Mouse (Mus musculus) CD8-positive naive resting alpha-beta T cell, adult 2 months (primary cell): Measurements from ENCODE around the gene Gm3045.

ENCODE experiments used
- DNase-seq, 2 experiments: peaks; one replicate each; pipeline ENCODE4 v3.0.0; 2022; ENCODE audit warnings: low read depth in 2 of 2, low spot score in 2 of 2

Gene Gm3045

DNA sequence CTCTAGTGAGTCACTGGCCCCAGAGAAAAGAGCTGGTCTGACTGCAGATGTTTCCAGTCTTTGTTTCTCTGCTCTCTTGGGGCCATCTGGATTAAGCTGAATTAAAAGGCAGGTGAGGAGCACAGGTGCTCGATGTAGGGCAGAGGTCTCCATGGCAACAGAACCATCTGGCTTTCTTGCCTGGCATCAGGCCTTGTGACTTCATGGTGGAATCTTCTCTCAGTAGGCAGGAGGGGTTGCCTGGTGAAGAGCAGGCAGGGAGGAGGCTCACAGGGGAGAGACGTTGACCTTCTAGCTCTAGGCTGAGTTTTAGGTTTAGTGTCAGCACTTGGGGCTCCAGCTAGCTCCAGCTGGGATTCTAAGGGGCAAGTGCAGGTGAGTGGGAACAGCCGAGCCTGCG lies at the start of gene Gm3045:
Gene Gm3045 (plus strand): TSS at position 230 of the 400 bp plus-strand sequence.
- no peak for DNase-seq

DNA sequence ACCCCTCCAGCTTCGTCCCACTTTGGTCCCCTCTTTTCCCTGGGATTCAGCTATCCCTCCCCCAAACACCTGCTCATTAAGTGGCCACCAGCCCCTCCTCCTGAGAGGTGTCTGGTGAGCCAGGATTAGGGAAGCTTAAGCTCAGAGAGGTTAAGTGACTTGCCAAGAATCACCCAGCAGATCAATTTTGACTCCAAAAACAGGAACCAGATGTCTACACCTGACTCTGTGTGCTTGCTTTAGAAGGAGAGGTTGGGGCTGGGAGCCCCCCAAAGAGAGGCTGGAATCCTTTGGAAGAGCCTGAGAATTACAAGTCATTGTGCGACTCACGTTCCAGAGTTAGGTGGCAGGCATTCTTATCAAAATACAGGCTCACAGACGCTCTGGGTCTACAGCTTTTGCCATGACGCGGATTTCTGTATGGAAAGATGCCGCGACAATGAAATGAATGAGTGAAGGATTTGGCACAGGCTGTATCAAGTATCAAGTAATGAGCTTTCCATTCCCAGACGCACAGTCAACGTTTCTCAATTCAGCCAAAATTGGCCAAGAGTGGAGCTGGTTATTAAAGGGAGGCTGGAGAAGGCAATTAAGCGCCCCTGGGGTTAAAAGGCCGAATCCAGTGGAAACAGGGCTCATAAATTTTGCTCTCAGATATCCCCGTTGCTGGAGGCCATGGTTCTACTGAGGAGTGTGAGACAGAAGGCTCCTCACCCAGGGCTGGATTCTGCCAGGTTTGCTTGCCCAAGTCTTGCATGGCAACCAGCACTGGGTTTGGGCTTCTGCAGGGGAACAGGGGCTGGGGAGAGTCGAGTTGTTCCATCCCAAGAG lies 45.3 kb upstream of the Gm3045 start:
- no peak for DNase-seq

DNA sequence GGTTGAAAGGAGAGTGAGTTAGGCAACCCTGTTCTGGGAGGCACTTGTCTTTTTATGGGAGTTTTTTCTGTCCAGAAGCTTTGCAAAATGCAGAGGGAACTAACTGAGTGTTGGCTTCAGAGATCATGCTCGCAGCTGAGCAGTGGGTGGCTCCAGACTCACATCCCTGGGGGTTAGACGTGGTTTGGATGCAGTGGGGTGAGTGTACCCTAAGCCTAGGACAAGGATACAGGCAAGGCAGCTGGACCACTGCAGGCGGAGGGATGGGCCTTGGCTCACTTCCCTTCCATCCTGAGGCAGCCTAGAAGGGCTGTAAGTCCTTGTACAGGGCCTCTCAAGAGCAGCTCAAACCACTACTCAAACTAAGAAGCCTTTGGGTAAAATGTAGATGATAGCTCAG lies 43.0 kb upstream of the Gm3045 start:
- no peak for DNase-seq

DNA sequence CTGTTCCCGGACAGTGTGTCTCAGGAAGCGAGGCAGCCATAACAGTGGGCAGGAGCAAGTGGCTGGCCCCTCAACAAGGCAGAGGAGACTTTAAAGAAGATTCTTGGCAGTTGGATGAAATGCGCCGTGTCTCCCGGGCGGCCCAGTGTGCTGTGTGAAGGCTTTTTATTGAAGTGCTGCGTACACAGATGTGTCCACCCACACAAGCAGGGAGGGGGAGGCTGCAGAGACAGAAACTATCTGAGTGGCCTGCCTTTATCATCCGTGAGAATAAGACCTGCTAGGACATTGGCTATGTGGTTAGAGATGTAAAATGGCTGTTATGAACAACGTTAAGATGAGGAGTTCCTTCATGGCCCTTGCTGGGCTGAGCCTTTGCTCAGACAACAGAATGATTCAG lies 40.0 kb upstream of the Gm3045 start:
- no peak for DNase-seq

DNA sequence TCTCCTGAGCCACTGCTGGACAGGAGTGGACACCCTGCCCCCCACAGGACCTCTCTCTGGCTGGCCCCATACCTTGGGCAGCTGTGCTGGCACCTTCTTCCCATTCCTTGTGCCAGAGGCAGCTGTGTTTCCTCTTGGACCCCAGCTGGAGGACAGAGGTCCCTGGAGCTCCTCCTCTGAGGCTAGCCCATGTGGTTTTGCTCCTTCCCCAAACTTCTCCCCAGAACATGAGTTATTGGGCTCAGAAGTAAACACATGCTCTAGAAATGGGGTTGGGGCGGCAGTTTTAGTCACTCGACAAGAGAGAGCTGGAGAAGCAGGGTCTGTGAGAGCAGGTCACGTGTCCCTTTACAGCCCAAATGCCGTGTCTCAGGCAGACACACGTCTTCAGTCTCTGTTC lies 39.0 kb upstream of the Gm3045 start:
- DNase-seq, result no peak

DNA sequence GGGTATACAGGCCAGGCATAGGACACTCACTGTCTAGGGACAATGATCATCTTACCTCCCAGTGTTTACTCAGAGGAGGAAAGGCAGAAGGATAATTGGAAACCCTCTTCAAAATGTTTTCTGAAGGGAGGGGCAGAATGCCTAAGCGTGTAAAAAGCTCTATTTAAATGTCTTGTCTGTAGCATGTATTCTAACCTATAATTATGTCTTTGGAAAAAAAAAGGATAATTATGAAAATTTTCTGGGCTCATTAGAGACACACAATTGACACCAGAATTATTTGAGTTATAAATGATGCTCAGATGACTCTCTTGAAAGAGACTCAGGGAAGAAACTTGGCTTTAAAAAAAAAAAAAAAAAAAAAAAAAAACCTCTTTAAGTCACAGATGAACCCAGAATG lies 38.4 kb upstream of the Gm3045 start:
- no peak for DNase-seq

DNA sequence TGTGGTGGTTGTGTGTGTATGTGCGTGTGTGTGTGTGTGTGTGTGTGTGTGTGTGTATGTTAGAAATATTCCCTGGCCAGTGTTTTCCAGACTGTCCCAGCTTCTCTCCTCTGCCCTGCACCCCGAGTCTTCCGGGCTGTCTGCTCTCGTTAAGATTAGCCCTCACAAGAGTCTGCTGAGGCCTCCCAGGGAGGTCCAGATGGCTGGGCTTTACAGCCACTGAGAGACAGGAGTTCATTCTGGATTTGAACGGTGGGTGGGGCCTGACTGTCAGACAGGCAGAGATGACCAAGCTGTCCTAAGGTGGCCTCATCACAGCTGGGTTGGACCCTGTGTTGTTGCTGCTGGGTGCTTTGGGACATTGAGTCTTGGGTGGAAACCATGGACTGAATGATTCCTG lies 28.8 kb upstream of the Gm3045 start:
- no peak for DNase-seq

DNA sequence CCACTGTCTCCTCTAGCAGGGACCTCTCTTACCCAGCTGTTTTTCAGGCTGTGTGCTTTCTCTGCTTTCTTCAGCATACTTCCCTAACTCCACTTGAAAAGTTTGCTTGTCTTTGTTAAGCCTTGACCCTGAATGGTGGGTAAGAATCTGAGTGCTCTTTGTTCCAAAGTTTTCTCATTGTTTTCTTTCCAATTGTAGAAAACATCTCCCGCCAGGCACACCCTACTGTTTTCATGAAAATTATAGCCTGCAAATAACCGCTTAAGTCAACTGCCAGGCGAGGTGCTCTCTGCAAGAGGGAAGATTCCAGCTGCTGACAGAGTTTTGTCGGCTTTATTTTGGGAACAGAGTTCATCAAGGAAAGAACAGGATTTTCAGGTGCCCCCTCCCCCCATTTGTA lies 25.2 kb upstream of the Gm3045 start:
- no peak for DNase-seq

DNA sequence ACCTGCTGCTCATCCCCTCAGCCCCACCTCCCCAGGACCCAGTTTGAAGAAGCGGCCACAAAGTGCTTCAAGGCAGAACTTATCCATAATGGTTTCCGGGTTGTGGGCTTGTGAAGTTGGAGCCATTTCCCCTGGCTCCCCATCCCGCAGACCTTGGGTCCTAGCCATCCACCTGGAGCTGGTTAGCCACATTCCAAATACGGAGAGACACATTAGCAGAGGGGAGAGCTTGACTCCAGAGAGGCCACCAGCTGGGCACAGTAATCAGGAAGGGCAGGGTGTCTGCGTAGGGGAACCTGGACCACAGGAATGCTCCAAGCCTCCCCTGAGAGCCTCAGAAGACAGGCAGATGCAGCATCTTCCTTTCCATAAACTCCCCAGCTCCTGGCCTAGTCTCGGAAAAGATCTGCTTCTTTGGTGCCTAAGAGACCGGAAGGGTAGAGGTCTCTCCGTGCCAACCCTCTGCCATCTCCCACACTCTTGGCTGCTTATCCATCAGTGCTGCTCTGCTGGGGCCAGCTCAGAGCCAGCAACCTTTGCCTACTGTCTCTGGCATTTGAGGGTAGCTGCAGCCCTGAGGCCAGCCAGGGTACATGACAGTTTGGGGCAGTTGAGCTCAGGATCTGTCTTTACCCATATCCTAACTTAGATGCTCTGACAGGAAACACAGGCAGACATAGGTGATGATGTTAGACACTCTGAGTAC lies 22.9 kb upstream of the Gm3045 start:
- DNase-seq, result no peak

DNA sequence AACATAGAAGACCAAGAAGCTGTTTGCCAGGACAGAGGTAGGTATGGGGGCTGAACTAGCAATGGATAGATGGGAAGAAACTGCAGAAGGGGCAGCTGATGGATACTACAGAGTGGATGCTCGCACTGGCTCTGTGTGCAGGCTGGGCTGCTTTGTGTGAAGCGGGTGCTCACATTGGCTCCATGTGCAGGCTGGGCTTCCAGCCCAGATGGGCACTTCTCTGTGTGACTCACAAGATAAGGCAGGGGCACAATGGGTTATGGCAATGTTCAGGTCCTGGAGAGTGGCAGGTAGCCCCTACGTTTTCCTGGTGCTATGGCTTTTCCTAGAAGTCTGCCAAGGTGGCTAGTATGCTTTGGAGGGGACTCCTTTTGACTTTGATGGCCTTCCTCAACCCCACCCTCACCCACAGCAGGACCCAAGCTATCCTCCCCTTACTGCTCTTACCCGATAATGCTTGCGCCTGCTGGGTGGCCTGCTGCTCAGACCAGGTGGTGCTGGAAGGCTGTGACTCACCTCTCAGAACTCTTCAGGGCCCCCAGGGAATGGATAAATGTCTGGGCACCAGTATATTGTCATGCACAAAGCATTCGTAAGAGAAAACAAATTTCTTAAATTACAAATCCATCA lies 21.8 kb upstream of the Gm3045 start:
- DNase-seq, result no peak

DNA sequence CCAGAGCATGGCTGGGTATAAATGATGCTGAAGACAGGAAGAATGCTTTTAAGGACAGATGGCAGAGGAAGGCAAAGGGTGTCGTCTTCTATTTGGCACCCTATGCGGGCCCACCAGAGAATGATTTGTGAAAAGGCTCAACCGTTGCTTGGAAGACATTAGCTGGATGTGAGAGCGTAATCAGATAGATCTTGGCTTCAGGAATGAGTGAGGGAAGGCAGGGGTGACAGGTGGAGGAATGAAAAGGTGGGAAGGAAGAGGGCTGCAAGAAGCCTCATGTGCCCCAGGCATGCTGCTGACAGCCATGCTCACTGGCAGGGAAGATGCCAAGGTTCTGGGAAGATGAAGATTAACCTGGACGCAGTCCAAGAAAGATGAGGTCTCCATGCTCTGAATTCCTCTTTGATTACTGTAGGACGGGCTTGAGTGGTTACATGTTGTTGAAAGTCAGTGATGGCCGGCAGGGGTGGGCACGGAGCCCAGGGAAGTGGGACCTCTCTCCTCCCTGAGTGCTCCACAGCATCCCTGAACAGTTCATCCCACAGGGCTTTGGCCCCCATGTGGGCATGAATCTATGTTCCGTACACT lies 14.0 kb upstream of the Gm3045 start:
- no peak for DNase-seq

DNA sequence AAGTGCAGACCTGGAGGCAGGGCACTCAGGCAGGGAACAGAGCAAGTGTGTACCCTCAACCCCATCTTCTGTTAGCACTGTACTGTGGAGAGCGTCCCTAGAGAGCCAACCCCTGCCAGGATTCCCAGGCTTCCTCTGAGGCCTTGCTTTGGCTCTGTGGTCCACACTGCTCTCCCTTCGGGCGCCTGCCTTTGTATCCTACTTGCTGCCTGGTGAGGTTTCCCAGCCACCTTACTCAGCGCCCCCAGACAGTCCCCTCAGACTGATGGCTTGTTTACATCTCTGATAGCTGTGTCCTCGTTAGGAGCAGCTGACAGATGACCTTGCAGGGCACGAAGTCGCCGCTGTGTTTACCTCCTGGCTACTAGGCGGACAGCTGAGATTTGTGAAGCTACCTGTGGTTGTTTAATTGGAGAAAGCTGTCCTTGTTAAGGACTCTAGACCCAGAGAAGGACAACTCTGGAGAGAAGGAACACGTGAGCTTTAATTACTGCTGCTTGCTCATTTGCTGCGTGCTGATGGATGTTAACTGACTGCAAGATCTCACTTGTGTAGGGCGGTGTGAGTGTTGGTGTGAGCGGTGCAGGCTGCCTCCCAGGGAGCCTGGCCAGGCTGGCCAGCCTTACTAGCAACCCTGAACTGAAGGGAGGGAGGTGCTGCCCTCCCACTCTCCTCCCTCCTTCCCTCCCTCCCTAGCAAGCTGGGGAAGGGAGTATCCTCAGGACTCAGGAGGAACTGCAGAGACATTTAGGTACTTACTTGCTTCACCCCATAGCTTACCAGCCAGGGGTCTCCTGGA lies 7.5 kb upstream of the Gm3045 start:
- no peak for DNase-seq

DNA sequence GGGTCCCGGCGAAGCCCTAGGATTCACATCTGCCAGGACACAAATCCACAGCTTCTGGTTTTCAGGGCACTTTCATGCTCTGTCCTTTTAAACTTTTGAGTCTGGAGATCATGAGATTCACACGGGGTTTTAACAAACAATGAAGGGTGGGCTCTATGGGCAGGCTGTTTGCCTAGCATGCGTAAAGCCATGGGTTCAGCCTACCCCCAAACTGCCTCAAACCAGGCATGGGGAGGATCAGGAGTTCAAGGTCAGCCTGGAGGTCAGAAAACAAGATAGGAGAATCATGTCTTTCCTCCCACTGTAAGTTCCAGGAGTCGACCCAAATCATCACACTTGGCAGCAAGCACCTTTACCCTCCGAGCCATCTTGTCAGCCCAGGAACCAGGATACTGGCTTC lies 6.9 kb upstream of the Gm3045 start:
- DNase-seq, result no peak

DNA sequence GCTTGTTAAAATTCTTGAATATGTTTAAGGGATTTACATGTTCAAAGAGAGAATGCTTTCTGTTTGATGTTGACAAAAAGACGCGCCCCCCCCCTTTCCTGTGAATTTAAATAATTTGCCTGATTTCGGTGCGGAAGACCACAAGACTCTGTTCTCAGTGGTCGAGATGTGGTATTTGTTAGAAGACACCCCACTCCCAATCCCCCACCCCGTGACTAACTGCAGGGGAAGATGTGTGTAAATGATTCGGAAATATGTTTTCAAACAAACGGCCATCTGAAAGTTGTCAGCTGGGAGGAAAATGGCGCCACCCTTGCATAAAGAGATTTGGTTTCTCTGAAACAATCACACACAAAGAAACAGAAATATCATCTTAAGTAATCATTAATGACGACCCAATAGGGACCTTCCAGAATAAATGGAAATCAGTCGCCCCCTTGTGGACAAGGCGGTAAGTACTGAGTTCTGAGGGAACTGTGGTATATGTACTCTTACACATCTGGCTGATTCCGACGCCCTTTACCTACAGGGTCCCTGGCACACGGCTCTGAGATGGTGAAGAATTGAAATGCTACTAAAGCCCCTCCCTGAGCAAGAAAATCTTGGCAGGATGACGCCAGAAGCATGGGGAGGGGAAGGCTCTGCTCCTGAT lies 4.2 kb upstream of the Gm3045 start:
- DNase-seq, result peak in 1 of 2 experiments; percentile 3

DNA sequence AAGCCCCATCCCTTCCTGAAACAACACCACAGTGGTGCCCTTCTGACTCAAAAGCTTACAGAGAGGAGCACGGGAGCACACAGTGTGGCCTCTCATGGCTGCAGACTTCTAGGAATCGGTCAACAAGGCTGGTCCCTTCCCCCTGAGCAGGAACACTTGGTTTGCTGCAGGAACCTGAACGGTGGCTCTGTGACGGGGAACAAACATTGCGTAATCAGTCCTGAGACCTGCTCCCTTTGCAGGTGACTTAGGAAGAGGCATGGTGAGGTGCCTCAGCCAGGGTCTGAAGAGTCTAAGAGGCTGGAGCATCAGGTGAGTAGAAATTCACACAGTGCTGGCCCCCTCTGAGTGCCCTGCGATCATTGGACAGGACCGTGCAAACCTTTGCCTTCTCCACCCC lies 463 bp upstream of the Gm3045 start:
- no peak for DNase-seq

DNA sequence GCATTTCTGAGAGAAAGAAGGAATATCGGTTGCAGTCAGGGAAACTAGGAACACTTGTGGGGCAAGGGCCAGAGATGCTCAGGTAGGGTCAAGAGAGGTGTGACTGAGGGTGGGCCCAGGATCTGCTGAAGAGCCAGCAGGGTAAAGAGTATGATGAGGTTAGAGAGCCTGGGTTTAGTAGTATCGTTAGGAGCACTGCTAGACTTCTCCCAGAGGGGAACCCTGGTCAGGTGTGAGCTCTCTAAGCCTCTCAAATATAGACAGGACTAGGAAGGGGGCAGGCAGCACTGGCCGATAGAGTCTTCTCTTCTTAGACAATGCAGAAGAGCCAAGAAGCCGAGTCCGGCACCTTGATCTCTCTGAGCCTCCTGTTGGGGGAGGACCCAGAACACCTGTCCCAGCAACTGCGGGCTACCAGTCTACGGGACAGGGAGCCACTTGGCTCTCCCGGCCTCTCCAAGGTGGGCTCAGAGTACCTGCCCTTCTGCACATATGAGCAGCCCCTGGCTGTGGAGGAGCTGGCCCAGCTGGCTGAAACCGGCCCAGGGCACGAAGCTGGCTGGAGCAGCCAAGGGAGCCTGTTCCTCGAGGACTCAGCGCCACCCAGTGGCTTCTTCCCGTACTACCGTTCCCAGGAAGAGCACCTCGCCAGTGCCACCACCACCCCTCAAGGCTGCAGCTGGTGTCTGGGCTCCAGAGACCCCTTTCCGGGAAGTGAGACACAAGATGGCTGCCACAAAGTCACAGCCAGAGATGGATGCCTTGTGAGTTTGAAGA lies 2.5 kb downstream of the Gm3045 start:
- DNase-seq, result peak in 1 of 2 experiments; percentile 5

DNA sequence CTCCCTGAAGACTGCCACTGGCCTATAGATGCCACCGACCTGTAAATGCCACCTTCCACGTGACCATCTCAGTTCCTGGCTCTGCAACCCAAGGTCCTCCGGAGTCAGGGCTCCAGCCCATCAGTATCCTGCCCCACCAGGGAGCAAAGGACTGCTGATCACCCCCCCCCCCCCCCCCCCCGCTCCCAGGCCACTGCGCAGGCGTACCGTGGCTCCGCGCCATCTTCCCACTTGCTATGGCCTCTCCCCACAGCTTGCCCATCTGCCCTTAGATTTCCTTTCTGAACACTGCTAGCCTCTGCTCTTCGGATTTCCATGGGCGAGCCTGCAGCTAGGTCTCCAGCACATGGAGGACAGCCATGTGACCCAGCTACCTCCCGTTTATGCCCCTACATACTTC lies 6.1 kb downstream of the Gm3045 start:
- DNase-seq, result no peak

DNA sequence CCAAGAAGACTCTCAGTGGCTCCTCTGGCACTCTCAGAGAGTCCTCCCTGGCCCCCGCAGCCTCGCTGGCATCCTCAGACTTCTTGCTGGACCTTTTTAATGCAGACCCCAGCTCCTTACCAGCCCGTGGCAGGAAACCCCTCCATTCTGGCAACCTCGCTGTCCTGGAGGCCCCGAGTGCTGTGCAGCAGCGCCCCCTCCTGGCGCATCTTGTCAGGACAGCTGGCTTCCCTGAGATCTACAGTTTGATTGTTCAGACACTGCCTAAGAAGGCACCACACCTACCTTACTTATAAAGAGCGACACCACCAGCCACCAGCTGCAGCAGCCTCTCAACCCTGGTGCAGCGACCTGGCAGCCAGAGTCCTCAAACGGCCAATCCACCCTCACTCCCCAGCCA lies 7.1 kb downstream of the Gm3045 start:
- DNase-seq, result peak in 1 of 2 experiments; percentile 11

DNA sequence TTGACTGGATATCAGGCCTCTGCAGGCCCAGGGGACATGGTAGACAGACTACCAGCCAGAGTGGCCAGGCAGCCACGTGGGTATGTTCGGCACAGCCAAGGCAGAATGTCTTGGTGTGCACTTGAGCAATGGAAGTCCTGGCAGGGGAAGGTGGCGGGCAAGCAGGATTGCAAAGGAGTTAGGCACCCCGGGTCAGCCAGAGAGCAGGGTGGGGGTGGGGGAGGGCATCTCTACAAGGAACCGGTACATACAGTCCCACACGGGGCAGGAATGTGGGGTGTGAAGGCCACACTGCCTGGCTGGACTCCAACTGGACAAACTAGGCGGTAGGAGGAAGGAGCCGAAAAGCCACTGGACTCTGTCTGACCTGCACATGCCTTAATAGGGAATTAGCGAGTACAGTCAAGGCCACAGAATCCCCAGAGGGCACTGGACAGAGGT lies 7.9 kb downstream of the Gm3045 start:
- no peak for DNase-seq
